Mouse (Mus musculus) testis, adult 2 months (tissue): ENCODE measurements around the gene Aym1. TPM values are rescaled to one million over a fixed set of nuclear protein-coding genes. Genes with fewer than 3 reads are reported as not detected.

Experiments used
- H3K27ac ChIP-seq: fragments of 200-500 bp; 2 replicates; pipeline ENCODE4 v1.5.1; 2012; ENCODE audit warnings: low read depth, low read length; ENCODE audit not compliant: control insufficient read depth, insufficient read depth
- H3K27me3 ChIP-seq: fragments of 200-500 bp; 2 replicates; pipeline ENCODE4 v1.6.1; 2012; ENCODE audit warnings: mild to moderate bottlenecking, low read length, moderate library complexity; ENCODE audit not compliant: control insufficient read depth, insufficient read depth
- H3K36me3 ChIP-seq: fragments of 200-500 bp; 2 replicates; pipeline ENCODE4 v1.6.1; 2012; ENCODE audit warnings: mild to moderate bottlenecking, low read length; ENCODE audit not compliant: control insufficient read depth, insufficient read depth
- H3K4me1 ChIP-seq: fragments of 200-500 bp; 2 replicates; pipeline ENCODE4 v1.6.1; 2012; ENCODE audit warnings: low read length; ENCODE audit not compliant: control insufficient read depth, insufficient read depth
- H3K4me3 ChIP-seq: fragments of 200-500 bp; 2 replicates; pipeline ENCODE4 v1.5.1; 2012; ENCODE audit warnings: low read depth, mild to moderate bottlenecking, low read length, moderate library complexity, mixed read lengths; ENCODE audit not compliant: control insufficient read depth
- CTCF ChIP-seq: fragments of 200-500 bp; IDR thresholded peaks from 2 replicates; pipeline ENCODE4 v1.5.1; 2012; ENCODE audit warnings: low read depth, mild to moderate bottlenecking, inconsistent platforms, low read length, moderate library complexity; ENCODE audit not compliant: control insufficient read depth, insufficient read depth, insufficient replicate concordance
- POLR2A ChIP-seq: fragments of 200-500 bp; IDR thresholded peaks from 2 replicates; pipeline ENCODE4 v1.6.1; 2012; ENCODE audit warnings: low read depth, mild to moderate bottlenecking, inconsistent platforms, low read length, moderate library complexity; ENCODE audit not compliant: control insufficient read depth
- polyA plus RNA-seq: library from polyadenylated mRNA; depleted of rRNA; stranded (reverse); fragments of >200 nt; gene quantifications from 2 replicates; pipeline ENCODE4 v1.2.3, GENCODE M21; 2012

Gene Aym1
- polyA plus RNA-seq, 1 experiment: 10.8 TPM

DNA sequence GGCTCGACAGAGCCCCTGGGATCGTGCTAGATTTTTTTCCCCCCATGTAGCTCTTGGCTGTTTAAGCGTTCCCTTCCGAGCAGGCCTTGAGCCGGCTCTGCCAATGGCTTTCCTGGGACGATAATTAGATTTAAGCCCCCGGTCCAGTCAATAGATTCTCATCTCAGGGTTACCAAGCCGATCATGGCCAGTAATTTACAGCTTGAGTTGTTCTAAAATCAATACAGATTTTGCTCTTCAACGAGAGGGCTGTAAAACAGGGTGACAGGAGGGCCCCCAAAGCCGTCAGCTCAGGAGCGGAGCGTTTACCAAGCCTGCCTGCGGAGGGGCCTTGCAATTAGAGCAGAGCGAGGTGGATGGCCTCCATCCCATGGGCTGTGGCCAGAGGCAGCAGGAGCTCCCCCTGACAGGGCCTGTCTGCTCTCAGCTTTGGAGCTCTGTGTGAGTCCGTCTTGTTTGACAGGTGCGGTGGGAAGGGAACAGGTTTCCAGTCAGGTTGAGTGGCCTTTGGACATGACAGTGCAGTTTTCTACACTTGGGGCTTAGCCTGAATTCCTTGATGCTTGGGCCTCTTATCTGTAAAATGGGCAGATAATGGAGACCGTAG is 12.3 kb downstream of the Aym1 start:
- Histone ChIP-seq H3K36me3 (no peaks in the 10 kb centered on the region), H3K27me3 (no peaks in the 10 kb centered on the region), H3K4me3 (no peak overlapping the region), H3K27ac (no peak overlapping the region), H3K4me1 (peaks cover 3% of the 10 kb centered on the region; the same call in 1 of the 2 replicates)
- TF ChIP-seq CTCF (no peak), POLR2A (no peak; the same call in 1 of the 2 replicates)

- Histone ChIP-seq H3K4me3 (no peak overlapping the region), H3K27me3 (no peaks in the 10 kb centered on the region), H3K36me3 (no peaks in the 10 kb centered on the region), H3K27ac (no peak overlapping the region), H3K4me1 (peaks cover 3% of the 10 kb centered on the region; the same call in 1 of the 2 replicates)
- TF ChIP-seq POLR2A: peak; percentile 40; the same call in 1 of the 2 replicates
- TF ChIP-seq CTCF: peak; percentile 2; the same call in 1 of the 2 replicates
Measured at GRCm38 (mm10) chr5:113372449-113372848, 15.4 kb downstream of the Aym1 start.

- H3K27ac ChIP-seq: no peak overlapping the region
- H3K36me3 ChIP-seq: no peaks in the 10 kb centered on the region
- H3K4me1 ChIP-seq: peaks cover 3% of the 10 kb centered on the region; the same call in 1 of the 2 replicates
- TF ChIP-seq CTCF (peak; percentile 86), POLR2A (peak; percentile 54)
- no peaks in the 10 kb centered on the region for H3K27me3 ChIP-seq
- peak overlapping the region; percentile 10; the same call in 1 of the 2 replicates for H3K4me3 ChIP-seq
Measured at GRCm38 (mm10) chr5:113372995-113373950, 16.2 kb downstream of the Aym1 start.

DNA sequence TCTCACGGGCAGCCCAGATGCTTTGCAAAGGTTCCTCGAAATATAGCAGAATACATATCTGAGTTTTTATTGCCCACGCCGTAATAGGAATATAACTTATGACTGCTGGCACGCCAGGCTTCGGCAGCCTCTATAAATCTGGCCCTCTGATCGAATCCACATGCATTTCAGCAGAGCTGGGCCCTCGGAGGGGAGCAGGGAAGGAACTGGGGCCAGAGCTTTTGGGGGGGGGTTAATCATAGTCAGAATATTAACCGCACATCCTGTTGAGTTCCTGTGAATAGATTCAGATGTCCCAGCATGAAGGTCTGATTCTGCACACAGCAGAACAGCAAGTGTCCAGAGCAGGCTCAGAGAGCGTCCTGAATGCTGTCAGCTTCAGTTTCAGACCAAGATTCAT is 17.2 kb downstream of the Aym1 start:
- Histone ChIP-seq H3K4me3 (no peak overlapping the region), H3K36me3 (no peaks in the 10 kb centered on the region), H3K27me3 (no peaks in the 10 kb centered on the region), H3K4me1 (peaks cover 3% of the 10 kb centered on the region; the same call in 1 of the 2 replicates), H3K27ac (no peak overlapping the region)
- TF ChIP-seq POLR2A (no peak), CTCF (no peak)

- H3K4me1 ChIP-seq: peaks cover 3% of the 10 kb centered on the region; the same call in 1 of the 2 replicates
- no peaks in the 10 kb centered on the region for H3K36me3 ChIP-seq
- no peaks in the 10 kb centered on the region for H3K27me3 ChIP-seq
- H3K4me3 ChIP-seq: no peak overlapping the region
- TF ChIP-seq POLR2A: no peak; the same call in 1 of the 2 replicates
- peak; percentile 32; the same call in 1 of the 2 replicates for TF ChIP-seq CTCF
- H3K27ac ChIP-seq: no peak overlapping the region
Measured at GRCm38 (mm10) chr5:113375783-113376182, 18.7 kb downstream of the Aym1 start.

DNA sequence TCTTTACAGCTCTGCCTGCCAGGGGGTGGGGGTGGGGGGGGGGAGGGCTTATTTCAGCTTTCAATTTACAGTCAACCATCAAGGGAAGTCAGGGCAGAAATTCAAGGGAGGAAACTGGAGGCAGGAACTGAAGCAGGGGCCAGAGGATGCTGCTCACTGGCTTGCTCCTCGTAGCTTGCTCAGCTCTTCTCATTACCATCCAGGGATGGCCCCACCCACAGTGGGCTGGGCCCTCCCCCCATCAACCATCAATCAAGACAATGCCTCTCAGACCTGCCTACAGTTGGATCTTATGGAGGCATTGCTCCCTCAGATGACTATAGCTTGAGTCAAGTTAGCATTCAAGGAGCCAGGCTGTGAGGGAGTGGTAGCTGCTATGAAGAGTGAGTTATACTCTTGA is 19.2 kb downstream of the Aym1 start:
- no peaks in the 10 kb centered on the region for H3K36me3 ChIP-seq

DNA sequence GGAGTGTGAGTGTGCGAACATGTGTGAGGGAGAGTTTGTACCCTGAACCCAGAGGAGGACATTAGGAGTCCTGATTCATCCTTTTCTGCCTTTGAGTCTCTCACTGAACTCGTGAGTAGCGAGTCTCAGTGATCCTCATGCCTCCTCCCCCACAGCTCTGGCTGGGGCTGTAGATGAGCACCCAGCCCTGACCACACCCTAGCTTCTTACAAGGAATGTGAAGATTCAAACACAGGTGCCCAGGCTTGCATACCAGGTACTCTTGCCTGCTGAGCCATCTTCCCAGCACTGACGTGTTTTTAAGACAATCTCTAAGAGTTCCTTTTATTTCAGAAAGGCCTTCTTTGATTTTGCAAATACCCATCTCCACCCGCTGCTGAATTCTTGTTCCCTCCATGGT is 22.3 kb downstream of the Aym1 start:
- Histone ChIP-seq H3K4me3 (no peak overlapping the region), H3K36me3 (no peaks in the 10 kb centered on the region), H3K27me3 (no peaks in the 10 kb centered on the region), H3K4me1 (no peaks in the 10 kb centered on the region), H3K27ac (no peak overlapping the region)
- TF ChIP-seq POLR2A (no peak), CTCF (no peak)

More for the DNA sequence above, 19.2 kb downstream of the Aym1 start:
- no peak; the same call in 1 of the 2 replicates for TF ChIP-seq POLR2A
- TF ChIP-seq CTCF: no peak
- no peak overlapping the region for H3K4me3 ChIP-seq
- H3K4me1 ChIP-seq: peaks cover 3% of the 10 kb centered on the region; the same call in 1 of the 2 replicates
- no peaks in the 10 kb centered on the region for H3K27me3 ChIP-seq
- no peak overlapping the region for H3K27ac ChIP-seq
